Mouse (Mus musculus): Measurements from ENCODE around the gene Tspan9. TPM values are rescaled to one million over a fixed set of nuclear protein-coding genes. Genes with fewer than 3 reads are reported as not detected.

Tspan9 gene
- total RNA-seq, 2 experiments from 2014 or later: 31.2 to 47.6 TPM

DNA sequence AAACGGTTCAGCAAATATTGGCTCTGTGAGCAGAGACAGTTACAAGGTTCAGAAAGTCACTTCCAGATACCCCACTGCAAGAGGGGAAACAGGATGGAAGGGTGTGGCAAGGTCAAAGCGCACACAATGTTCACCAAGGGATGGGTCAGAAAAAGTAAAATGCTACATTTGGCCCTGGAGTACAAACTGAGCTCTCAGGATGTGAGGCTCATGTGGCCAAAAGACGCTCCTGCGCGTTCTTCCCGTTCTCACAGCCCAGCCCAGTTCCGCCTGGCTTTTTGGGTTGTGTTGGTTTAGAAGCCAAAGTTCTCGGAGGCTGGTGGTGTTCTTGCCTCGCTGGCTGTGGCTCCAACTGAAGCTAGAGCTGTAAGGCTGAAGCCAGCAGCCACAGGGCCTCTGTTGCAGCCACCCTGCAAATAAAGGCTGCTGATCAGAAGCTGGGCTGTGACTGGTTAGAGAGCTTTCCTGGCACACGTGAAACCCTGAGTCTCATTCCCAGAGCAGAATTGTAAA is 9.7 kb downstream of the Tspan9 start:
- no peak for DNase-seq (ENCODE audit: low spot score)

DNA sequence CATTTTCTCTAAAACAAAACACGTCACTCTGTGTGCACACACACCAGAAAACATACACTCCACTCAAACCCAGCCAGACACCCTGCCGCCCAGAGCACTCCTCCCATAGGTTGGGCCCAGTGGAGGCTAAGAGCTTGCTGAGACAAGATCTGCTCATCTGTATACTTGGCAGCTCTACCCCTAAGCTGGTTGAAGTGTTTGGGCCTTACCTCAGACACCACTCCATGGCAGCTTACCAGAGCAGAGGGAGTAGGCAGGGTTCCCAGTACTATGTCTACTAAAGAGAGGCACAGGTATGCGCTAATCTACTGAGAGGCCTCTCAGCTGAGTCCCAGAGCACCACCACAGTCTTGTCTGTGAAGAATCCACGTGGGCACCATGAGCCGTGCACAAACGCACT is 10.8 kb downstream of the Tspan9 start:
- DNase-seq (ENCODE audit: low spot score): no peak

DNA sequence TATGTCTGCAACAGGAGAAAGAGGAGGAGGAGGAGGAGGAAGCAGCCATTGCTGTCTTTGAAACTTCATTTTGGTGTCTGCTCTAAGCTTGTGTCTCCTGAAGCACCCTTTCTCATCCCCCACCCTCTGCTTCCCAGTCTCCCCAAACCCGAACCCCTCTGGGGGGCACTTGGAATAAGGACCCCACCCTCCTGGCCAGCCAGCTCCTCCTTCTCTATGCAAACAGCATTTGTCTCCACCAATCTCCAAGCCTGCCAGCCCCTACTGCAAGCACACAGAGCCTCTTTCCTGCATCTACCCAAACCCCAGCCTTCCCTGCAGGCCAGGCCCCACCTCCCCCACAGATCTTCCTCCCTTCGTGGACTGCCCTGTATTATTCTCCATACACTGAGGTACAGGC is 12.0 kb downstream of the Tspan9 start:
- DNase-seq (ENCODE audit: low spot score): no peak

DNA sequence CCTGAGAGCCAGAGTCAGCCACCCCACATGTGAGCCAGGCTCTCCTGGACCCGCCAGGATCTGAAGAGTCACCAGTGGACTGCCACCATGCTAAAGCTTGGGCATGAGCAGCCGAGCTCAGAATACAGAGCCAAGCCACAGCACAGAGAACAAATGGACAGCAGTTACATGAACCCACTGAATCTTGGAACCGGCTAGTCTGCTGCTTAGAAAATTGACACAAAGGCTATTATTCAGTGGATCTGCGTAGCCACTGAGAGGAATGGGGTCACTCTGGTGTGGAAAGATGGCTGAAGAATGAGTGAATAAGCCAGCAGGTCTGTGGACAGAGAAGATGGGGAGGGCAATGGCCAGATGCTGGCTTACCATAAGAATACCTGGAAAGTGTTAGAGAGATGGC is 12.7 kb downstream of the Tspan9 start:
- no peak for DNase-seq (ENCODE audit: low spot score)

DNA sequence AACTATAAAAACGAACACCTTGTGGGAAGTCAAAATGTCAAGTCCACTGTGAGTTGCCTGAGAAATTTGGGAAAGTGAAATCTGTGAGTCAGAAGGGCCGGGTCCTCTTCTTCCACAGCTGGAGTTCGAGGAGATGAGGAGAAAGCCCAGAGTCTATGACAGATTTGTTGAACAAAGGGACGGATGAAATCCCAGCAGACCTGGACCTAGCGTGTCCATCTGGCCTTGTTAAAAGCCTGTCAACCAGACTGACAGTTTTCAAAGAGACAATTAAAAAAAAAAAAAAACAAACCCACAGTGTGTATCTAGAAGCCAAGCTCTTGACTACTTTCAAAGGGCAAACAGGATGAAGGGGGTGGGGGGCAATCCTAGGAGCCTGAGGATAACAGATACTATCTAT is 14.0 kb downstream of the Tspan9 start:
- no peak for DNase-seq (ENCODE audit: low spot score)

DNA sequence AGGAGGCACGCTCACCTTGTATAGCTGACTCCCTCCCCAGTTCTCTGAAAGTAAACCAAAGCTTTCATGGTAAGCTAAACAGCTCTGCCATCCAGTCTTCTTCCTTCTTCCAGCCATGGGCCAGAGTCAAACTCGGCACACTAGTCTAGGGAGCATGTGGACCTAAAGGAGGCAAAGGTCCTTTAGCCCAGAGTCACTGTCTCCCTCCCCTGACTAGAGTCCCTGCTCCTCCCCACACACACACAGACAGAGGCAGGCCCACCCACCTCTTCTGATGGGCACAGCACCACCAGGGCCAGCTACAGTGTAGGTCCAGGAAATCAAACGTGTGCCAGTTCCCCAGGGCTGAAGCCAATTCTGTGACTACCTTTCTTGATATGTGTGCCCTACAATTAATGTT is 16.1 kb downstream of the Tspan9 start:
- no peak for DNase-seq (ENCODE audit: low spot score)

DNA sequence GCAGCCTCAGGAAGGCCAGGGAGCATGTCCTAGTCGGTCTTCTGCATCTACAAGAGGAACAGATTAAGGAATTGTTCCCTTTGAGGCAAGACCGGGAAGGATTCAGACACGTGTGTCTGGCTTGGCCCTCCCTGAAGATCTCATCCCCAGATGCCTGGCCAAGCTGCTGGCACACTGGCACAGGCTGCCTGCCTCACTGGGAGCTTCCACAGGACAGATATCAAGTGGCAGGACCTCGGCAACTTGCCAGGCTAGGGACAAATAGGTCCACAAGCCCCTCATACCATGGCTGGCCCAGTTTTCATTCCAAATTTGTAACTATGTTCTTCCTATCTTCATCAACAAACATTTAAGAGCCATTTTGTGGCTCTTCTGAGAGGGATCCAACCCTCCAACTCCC is 16.5 kb downstream of the Tspan9 start:
- no peak for DNase-seq (ENCODE audit: low spot score)

DNA sequence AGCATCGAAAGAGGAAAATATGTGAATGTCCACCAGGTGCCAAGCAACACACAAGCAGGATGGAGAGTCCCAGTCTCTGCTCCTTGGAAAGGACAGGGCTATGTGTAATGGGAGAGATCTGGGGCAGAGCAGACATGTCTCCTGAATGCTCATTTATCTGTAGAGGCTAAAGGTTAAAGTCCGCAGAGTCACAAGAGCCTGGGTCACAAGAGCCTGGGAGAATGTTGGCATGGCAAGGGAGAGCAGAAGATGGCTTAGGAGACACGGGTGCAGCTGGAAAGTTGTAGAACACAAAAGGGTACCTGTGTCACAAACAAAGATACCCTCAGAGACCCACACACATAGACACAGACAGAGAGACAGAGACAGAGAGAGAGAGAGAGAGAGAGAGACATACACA is 17.9 kb downstream of the Tspan9 start:
- no peak for DNase-seq (ENCODE audit: low spot score)

DNA sequence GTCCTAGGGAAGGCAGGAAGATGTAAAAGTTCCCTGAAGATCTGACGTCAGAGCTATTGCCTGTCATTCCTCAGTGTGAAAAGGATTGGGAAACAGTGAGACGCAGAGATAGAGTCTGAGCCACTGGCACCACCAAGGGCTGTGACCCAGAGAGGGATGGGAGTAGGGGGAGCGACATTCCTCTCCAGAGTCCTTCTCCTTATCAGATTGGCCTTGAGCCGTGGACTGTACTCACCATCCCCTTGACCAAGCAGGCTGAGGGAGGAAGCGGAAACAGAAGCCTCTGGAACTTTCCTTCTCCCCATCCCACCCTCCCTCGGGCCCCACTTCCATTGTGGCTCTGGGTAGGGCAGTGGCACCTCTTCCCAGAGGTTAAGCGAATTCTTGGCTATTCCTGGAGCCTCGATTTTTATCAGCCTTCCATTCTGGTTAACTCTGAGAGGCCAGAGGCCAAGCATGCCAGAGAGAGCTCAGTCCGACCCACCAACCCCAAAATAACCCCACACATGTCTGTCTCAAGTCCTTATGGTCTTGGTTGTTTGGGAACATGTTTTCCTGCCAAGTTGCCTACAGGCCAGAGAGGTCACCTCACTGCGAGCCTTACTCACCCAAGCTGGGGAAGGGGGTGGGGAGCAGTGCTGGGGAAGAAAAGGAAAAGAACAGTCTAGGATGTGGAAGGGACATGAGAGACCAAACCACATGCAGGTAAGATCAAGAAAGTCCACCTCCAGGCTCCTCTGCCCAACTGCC is 19.0 kb downstream of the Tspan9 start:
- no peak for DNase-seq (ENCODE audit: low spot score)

DNA sequence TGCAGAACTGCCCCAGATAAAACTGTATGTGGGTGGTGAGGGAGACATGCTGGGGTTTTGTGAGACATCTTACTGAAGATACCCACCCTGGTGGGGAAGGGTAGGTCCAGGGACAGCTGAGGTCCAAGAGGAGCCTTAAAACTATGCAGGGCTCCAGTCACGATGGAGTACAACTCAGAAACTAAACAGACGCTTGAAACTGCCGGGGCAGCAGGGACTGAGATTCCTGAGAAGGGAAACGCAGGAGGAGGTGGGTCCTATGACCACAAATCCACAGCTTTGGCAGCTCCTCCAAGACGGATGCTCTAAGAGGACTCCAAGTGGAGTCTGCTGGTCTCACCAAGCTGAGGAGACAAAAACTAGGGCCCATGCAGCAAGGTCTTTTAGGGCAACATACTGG is 21.3 kb downstream of the Tspan9 start:
- DNase-seq (ENCODE audit: low spot score): no peak

DNA sequence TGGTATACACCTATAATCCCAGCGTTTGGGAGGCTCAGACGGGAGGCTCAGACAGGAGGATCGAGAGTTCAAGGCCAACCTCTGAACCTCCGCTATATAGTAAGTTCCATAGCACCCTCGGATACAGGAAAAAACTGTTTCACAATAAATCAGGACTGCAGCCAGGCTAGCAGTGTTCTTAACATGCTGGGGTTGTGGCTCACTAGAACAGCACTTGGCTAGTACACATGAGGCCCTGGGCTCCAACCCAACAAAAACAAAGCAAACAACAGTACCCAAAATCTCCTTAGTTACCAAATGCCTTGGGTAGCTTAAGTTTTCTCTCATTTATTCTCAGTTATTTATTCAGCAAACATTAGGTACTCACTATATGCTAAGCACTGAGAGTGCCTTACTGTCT is 21.7 kb downstream of the Tspan9 start:
- peak; percentile 75 for DNase-seq (ENCODE audit: low spot score)

DNA sequence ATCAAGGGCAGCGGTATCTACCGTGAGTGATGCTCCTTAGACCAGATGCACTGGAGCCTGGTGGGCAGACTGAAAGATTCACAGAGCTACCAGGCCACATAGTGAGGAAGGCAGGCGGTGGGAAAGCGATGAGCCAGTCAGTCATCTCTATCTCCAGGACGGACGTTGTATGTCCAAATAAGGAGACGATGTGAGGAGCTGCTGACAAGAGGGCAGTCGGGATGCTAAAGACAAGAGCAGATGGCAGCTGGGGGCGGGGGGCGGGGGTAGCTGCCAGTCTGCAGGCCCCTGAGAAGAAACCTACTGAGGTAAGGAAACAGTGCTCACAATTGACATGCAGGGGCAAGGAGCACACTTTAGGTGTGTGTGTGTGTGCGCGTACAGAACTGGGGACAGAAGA is 22.6 kb downstream of the Tspan9 start:
- DNase-seq (ENCODE audit: low spot score): no peak

DNA sequence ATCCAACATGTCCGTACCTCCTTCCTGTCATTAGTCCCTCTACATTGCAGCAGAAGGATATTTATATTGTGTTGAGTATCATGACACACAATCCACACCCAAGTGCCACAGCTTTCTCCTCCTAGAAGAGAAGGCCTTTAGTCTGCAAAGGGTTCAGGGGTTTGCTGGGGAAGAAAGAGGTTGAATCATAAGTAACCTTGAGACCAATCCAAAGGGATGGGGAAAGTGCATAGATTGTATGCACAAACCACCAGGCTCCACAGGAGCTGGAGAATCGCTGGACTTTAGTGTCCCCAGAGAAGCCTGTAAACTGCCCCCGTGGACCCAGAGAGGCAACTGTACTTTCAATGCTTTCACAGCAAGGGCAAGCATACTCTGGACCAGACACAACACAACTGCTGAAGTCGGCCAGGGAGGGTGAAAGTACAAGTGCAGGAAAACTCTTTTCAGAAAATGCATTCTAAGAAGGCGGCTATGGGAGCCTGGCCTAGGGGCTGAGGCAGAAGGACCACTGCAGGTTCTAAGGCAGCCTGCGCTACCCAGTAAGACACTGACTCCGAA is 24.6 kb downstream of the Tspan9 start:
- no peak for DNase-seq (ENCODE audit: low spot score)

DNA sequence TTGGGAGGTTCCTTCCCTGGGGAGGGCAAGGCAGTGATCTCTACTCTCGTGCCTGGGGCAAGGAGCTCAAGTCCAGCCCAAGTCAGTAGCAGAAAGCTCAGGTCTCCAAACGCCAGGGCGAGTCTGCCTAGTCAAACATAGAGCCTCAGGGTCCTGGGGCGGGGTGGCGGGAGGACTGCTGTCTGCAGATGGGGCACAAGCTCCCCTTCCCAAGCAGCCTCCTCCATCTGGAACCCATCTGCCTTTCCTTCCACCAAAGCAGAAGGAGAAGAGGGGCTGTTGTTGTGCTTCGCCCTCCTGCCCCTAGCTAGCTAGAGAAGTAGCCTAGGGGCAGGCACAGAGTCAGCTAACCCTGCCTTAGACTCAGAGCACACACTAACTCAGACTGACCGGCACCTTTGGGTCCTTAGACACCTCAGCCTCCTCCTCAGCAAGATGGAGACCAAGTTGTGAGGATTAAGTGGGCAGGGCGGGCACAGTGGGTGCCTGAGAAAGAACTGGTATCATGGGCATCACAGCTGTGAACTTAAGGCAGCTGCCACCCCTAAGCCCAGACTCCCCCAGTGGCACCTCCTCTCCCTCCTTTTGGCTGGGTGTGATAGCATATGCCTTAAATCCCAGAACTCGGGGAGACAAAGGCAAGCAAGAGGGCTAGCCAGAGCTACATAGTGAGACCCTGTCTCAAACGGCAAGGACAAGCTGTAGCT is 26.4 kb downstream of the Tspan9 start:
- no peak for DNase-seq (ENCODE audit: low spot score)

DNA sequence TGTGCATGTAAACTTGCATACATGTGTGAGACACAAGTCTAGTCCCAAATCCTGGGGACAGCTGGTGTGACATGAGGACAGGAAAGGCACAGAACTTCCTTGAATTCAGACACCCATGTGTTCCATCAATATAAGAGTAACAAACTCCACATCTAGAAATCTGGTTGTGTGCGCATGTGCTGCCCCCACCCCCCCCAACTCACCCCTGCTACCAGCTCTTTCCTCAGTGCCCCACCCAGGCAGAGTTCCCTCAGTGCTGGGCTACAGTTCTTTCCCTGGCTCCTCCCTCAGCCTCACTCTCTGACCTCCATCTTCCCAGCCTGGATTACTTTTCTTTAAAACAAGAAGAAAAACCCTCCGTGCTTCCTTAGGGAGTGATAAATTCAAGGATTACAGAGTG is 27.1 kb downstream of the Tspan9 start:
- DNase-seq (ENCODE audit: low spot score): no peak

DNA sequence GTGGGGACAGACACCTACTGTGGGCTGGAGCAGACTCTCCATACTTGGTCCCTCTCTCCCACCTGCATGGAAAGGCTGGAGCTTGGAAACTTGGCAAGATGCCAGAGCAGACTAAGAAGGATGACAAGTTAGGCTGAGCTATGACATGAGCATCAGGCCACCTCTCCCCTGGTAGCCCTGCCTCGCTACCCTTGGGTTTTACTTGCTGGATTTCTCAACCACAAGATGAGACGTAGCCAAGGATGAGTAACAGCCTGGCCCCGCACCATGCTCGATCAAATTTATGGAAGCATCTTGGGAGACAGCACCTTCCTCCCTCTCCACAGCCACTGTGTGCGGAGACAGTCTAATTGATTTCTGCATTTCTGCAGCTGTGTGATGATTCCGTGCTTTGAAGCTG is 28.3 kb downstream of the Tspan9 start:
- no peak for DNase-seq (ENCODE audit: low spot score)

DNA sequence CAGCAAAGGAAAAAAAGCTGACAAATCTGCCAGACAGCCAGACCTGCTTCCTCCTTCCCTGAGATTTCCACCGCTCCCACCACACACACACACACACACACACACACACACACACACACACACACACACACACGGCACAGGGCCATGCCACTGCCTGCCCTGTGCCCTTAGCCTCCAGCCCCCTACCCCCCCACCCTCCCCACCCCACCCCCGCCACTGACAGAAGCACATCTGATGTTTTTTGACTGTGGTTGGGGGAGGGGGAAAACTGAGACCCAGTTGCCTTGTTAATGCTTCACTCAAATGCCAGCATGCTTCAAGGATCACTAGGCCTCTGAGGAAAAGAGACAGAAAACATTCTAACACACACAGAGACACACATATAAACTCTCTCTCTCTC is 30.8 kb downstream of the Tspan9 start:
- no peak for DNase-seq (ENCODE audit: low spot score)

DNA sequence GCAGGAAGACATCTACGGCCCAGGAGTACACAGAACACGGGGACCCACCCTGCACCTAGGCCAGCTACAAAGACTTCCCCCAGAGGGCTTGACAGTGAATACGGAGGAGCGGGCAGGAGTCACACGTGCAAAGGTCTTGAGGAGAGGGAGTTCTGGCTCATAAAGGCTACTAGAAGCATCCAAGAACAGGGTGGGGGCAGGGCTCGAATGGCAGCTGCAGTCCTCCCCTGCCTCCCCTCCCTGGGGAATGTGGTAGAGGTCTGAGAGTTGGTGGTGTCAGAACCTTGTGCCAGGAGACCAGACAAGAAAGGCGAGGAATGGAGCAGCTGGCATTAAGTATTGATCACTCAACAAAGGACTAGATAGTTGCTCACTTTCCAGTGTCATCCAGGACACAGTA is 31.6 kb downstream of the Tspan9 start:
- DNase-seq (ENCODE audit: low spot score): no peak

DNA sequence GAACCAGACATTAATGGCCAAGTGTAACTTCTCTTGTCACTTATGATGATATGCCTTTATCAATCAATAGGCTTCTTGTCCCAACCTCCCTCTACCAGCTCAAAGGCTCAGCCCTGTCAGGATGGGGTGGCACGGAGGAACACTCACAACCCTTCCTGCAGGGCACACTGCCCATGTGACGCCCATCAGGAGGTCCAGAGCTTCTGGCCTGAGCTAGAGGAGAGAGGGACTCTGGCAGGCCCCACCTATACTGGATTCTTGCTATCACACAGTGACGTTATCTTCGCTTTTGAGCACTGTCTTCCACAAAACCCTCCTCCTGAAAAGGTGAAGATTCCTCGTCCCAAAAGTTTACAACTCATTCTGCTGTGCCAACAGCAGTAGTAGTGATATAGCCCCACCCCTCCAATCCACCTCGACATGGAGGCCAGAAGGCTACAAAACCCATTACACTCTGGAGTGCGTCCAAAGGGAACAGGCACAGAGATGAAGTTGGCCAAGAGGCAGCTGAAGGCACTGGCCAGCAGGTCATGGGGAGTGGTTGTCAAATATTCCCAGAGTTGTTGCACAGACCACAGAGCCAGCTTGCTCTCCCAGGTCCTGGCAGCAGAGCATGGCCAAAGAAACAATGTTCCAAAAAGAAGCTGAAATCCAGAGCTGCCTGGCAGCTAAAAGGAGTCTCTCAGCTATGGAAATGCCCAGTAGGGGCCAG is 34.9 kb downstream of the Tspan9 start:
- DNase-seq (ENCODE audit: low spot score): no peak

DNA sequence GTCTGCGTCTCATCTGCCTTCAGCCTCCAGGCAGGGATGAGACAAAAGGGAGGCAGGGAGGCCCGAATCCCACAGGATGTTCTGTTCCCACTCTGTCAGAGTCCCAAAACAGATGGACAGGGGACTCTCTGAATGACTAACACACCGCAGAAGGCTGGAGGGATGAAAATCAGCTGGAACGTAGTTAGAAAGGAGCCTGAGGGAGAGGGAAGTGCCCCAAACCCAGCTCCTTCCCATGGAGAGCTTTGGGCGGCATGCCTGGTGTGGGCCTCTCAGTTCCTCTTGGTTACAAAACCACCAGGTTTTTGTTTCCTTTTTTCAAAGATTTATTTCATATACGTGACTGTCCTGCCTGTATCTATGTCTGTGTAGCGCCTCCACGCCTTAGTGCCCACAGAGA is 35.7 kb downstream of the Tspan9 start:
- no peak for DNase-seq (ENCODE audit: low spot score)

DNA sequence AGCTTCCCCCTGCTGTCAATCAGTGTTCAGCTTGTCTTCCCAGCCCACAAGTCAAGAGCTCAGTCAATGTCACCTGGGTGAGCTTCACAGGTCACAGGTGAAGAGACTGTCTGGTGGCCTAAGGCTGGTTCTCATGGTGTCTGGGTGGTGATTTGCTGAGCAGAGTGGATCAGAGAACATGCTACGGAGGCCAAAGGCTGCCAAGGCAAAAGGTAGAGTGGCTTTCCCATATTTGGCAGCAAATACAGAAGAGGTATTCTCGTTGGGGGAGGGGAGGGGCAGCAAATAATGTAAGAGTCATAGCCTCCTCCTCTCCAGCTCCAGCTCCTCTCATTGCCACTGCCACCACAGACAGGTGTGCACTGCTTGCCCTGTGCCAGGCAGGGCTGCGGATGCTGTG is 37.2 kb downstream of the Tspan9 start:
- DNase-seq (ENCODE audit: low spot score): no peak

DNA sequence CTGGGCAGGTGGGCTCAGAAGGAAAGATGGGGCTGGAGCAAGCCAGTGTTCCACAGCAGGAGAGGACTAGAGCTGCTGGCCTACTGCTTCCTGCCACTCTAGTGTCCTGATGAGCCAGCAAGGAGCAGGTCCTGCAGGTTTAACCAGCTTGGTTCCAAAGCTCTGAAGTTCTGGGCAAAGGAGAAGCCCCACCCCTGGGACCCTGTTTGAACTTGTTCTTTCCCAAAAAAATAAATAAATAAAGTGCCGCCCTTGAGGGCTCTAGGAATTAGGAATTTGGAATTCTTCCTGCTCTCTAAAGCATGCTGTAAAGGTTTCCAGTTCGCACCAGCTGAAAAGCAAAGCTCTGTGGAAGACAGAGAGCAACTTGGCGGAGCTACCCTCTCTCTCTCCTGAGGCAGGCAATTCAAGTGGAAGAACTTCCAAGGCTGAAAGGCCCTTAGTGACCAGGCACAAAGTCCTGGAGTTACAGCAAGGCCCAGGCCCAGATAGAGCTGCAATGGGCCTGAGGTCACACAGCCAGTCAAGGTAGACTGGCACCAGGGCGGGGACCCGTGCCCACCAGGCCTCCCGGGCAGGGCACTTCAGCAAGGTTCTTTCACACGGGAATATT is 38.6 kb downstream of the Tspan9 start:
- DNase-seq (ENCODE audit: low spot score): no peak

Measured in gastrocnemius, adult 18-20 months (tissue).